In genomic region chr11:60708631-60709030, GRCm38 (mm10) we compare ENCODE assay signal across 20 mouse cellular contexts. TPM values are rescaled to one million over a fixed set of nuclear protein-coding genes. Genes with fewer than 3 reads are reported as not detected.
DNase-seq lines count a peak whose midpoint lies in the region; ATAC-seq and TF ChIP-seq lines count a peak whose summit lies in the region.
"Had no signal": no experiment of that assay in that cellular context is flagged by ENCODE, and none has a peak within 500 bp of the region (broad histone marks: within the 10 kb centered on the region; RNA-seq: fewer than 3 reads in every experiment).

No protein-coding gene starts in this region.

- TF ChIP-seq EP300 in liver, postnatal 0 days (IDR thresholded peaks at IDR 0.05; ENCODE audit: low read depth) = no peak

- peak overlapping the region; percentile 96 for H3K27ac ChIP-seq in gastrocnemius, adult 2 months
- H3K27ac ChIP-seq in liver, postnatal 0 days (ENCODE audit: low read depth) = no peak overlapping the region
- H3K27ac ChIP-seq in liver, embryonic 11.5 days (ENCODE audit: low read depth, low read length) = no peak overlapping the region
- H3K27ac ChIP-seq: forebrain, embryonic 10.5 days; hindbrain, embryonic 12.5 days; kidney, postnatal 0 days; limb, embryonic 10.5 days; liver, embryonic 12.5 days; neural tube, embryonic 15.5 days had no signal

- WGBS in liver, postnatal 0 days (ENCODE audit: insufficient replicate concordance) = 84% methylated on average over 10 of the region's 10 CpGs
- WGBS in liver, embryonic 11.5 days = 90% methylated on average over 10 of the region's 10 CpGs

- TF ChIP-seq CTCF in gastrocnemius, adult 2 months (IDR thresholded peaks at IDR 0.05) = no peak
- no peak for TF ChIP-seq CTCF in liver, postnatal 0 days (IDR thresholded peaks at IDR 0.05; ENCODE audit: low read depth)

- H3K9me3 ChIP-seq in liver, postnatal 0 days (ENCODE audit: low read length) = no peaks in the 10 kb centered on the region
- H3K9me3 ChIP-seq in liver, embryonic 11.5 days (ENCODE audit: control insufficient read depth, low read length) = no peaks in the 10 kb centered on the region
- H3K9me3 ChIP-seq: forebrain, embryonic 10.5 days; hindbrain, embryonic 12.5 days; limb, embryonic 10.5 days; liver, embryonic 12.5 days; neural tube, embryonic 15.5 days had no signal

- no peak overlapping the region for H3K4me3 ChIP-seq in gastrocnemius, adult 2 months
- H3K4me3 ChIP-seq in liver, postnatal 0 days (ENCODE audit: low read depth, low read length) = no peak overlapping the region
- H3K4me3 ChIP-seq in liver, embryonic 11.5 days (ENCODE audit: low read depth, low read length) = no peak overlapping the region
- H3K4me3 ChIP-seq: forebrain, embryonic 10.5 days; hindbrain, embryonic 12.5 days; layer of hippocampus, adult 2 months; limb, embryonic 10.5 days; liver, embryonic 12.5 days; myocyte; neural tube, embryonic 15.5 days had no signal

- no peaks in the 10 kb centered on the region for H3K27me3 ChIP-seq in liver, postnatal 0 days (ENCODE audit: insufficient read depth, low read length)
- no peaks in the 10 kb centered on the region for H3K27me3 ChIP-seq in liver, embryonic 11.5 days (replicated peaks; ENCODE audit: control insufficient read depth, insufficient read depth, low read length)
- H3K27me3 ChIP-seq: hindbrain, embryonic 12.5 days; liver, embryonic 12.5 days; neural tube, embryonic 15.5 days had no signal

- no peak for ATAC-seq in liver, postnatal 0 days
- no peak for ATAC-seq in liver, embryonic 11.5 days (replicated peaks; ENCODE audit: low FRiP score)
- ATAC-seq: liver, embryonic 12.5 days had no signal

- H3K4me1 ChIP-seq in liver, postnatal 0 days (ENCODE audit: insufficient read depth) = no peaks in the 10 kb centered on the region
- H3K4me1 ChIP-seq in liver, embryonic 11.5 days (replicated peaks; ENCODE audit: control insufficient read depth, insufficient read depth, low read length) = no peaks in the 10 kb centered on the region
- H3K4me1 ChIP-seq: limb, embryonic 10.5 days; liver, embryonic 12.5 days had no signal

- peak; percentile 6 for DNase-seq in adrenal gland, adult 8-10 months
- no peak for DNase-seq in adrenal gland, postnatal 4 days (ENCODE audit: low spot score in 2 of 2)
- peak; percentile 27 for DNase-seq in gastrocnemius, adult 2 months
- DNase-seq in gastrocnemius, postnatal 25 days = no peak
- peak; percentile 10 for DNase-seq in liver, postnatal 0 days
- DNase-seq in liver, embryonic 11.5 days (ENCODE audit: low spot score) = no peak
- DNase-seq in urinary bladder, postnatal 14 days (ENCODE audit: low spot score) = peak; percentile 4
- no peak for DNase-seq in urinary bladder, postnatal 36 days (ENCODE audit: low spot score in 2 of 2)
- DNase-seq: midbrain, embryonic 14.5 days; retina, postnatal 1 day; spleen, adult 18-20 months; thymus, postnatal 36 days had no signal

- peaks cover 71% of the 10 kb centered on the region for H3K36me3 ChIP-seq in liver, postnatal 0 days (replicated peaks; ENCODE audit: insufficient read depth, low read length)
- H3K36me3 ChIP-seq in liver, embryonic 11.5 days (ENCODE audit: control insufficient read depth, insufficient read depth, low read length) = peaks cover 62% of the 10 kb centered on the region

- intact Hi-C loops in gastrocnemius, adult 2 months (cut with DNase I) = loop anchor here (2.0 kb wide), 1 partner anchor 18 kb away; the partner anchor contains the start of gene Flii

- H3K9ac ChIP-seq in liver, postnatal 0 days (replicated peaks) = no peak overlapping the region
- no peak overlapping the region for H3K9ac ChIP-seq in liver, embryonic 11.5 days (ENCODE audit: low read depth, low read length)
- H3K9ac ChIP-seq: hindbrain, embryonic 12.5 days; liver, embryonic 12.5 days; neural tube, embryonic 15.5 days had no signal

- H3K4me2 ChIP-seq in liver, postnatal 0 days (ENCODE audit: low read depth, low read length) = no peak overlapping the region
- no peak overlapping the region for H3K4me2 ChIP-seq in liver, embryonic 11.5 days
- H3K4me2 ChIP-seq: hindbrain, embryonic 12.5 days; liver, embryonic 12.5 days; neural tube, embryonic 15.5 days had no signal

RNA-seq across cellular contexts. Expression of gene Llgl1, which starts 9.1 kb away (rescaled TPM):
- 10 to 100 TPM; 26.4 to 39.3 (median 32.0) TPM for total RNA-seq in adrenal gland, adult 8-10 months (2022)
- total RNA-seq in adrenal gland, postnatal 4 days (2021) = 10 to 100 TPM; 36.5 to 41.6 TPM
- 1 to 10 TPM; 9.0 to 9.5 TPM for total RNA-seq in gastrocnemius, adult 2 months (2021)
- 1 to 10 TPM; 8.3 to 9.1 TPM for total RNA-seq in gastrocnemius, postnatal 25 days (2021)
- 4.2 and 4.6 TPM in 2 replicates for polyA plus RNA-seq in liver, postnatal 0 days (2015; fragmentation: Nextera tagmentation; extraction: Ambion mirVana)
- polyA plus RNA-seq in liver, embryonic 11.5 days (2014; fragmentation: Nextera tagmentation; extraction: Ambion mirVana) = 35.6 and 35.9 TPM in 2 replicates

RNA-seq across cellular contexts. Expression of gene Flii, which starts 18.4 kb away (rescaled TPM):
- total RNA-seq in adrenal gland, adult 8-10 months (2022) = 100 to 1,000 TPM; 162 to 185 (median 177) TPM
- total RNA-seq in adrenal gland, postnatal 4 days (2021) = 100 to 1,000 TPM; 128 to 129 TPM
- total RNA-seq in gastrocnemius, adult 2 months (2021) = 100 to 1,000 TPM in 1 of 2 experiments, 10 to 100 TPM in 1; 96.1 to 103 TPM
- 10 to 100 TPM; 85.4 to 97.7 TPM for total RNA-seq in gastrocnemius, postnatal 25 days (2021)
- 23.3 and 23.4 TPM in 2 replicates for polyA plus RNA-seq in liver, postnatal 0 days (2015; fragmentation: Nextera tagmentation; extraction: Ambion mirVana)
- 61.3 and 69.2 TPM in 2 replicates for polyA plus RNA-seq in liver, embryonic 11.5 days (2014; fragmentation: Nextera tagmentation; extraction: Ambion mirVana)

RNA-seq across cellular contexts. Expression of gene Mief2, which starts 19.6 kb away (rescaled TPM):
- total RNA-seq in adrenal gland, adult 8-10 months (2022) = 10 to 100 TPM; 36.9 to 41.2 (median 38.8) TPM
- 10 to 100 TPM; 26.6 to 28.0 TPM for total RNA-seq in adrenal gland, postnatal 4 days (2021)
- total RNA-seq in gastrocnemius, adult 2 months (2021) = 10 to 100 TPM; 61.9 to 91.0 TPM
- total RNA-seq in gastrocnemius, postnatal 25 days (2021) = 10 to 100 TPM; 73.9 to 91.2 TPM
- 4.5 and 4.9 TPM in 2 replicates for polyA plus RNA-seq in liver, postnatal 0 days (2015; fragmentation: Nextera tagmentation; extraction: Ambion mirVana)
- 8.0 and 8.9 TPM in 2 replicates for polyA plus RNA-seq in liver, embryonic 11.5 days (2014; fragmentation: Nextera tagmentation; extraction: Ambion mirVana)

Comparison
In these comparisons a context has a peak if more than half of its experiments do, and no peak if none do; other contexts are left out.
1. DNase-seq: peak in adrenal gland, adult 8-10 months (single experiment), gastrocnemius, adult 2 months (single experiment), liver, postnatal 0 days (single experiment) and urinary bladder, postnatal 14 days (single experiment); none in adrenal gland, postnatal 4 days (0 of 2), gastrocnemius, postnatal 25 days (single experiment), liver, embryonic 11.5 days (single experiment) and urinary bladder, postnatal 36 days (0 of 2).